Mouse (Mus musculus) embryonic facial prominence, embryonic 15.5 days (tissue): ENCODE data around the gene Hoxb7. TPM values are rescaled to one million over a fixed set of nuclear protein-coding genes. Genes with fewer than 3 reads are reported as not detected.

ENCODE experiments used
- ATAC-seq: fragments of 200-750 bp; cut with Nextera tagmentation; 2 replicates; pipeline ENCODE4 v1.8.0; 2017; ENCODE audit warnings: low read depth, moderate TSS enrichment; ENCODE audit not compliant: insufficient number of reproducible peaks, low FRiP score, low TSS enrichment
- H3K27ac ChIP-seq: fragments of 300-500 bp; sonication (generic); replicated peaks from 2 replicates; pipeline ENCODE4 v1.5.1; 2015; ENCODE audit warnings: mild to moderate bottlenecking, inconsistent platforms
- H3K27me3 ChIP-seq: fragments of 300-500 bp; sonication (generic); 2 replicates; pipeline ENCODE4 v1.6.1; 2015; ENCODE audit warnings: inconsistent platforms
- H3K36me3 ChIP-seq: fragments of 300-500 bp; sonication (generic); 2 replicates; pipeline ENCODE4 v1.6.1; 2015; ENCODE audit warnings: mild to moderate bottlenecking, inconsistent platforms
- H3K4me1 ChIP-seq: fragments of 300-500 bp; sonication (generic); 2 replicates; pipeline ENCODE4 v1.6.1; 2015; ENCODE audit warnings: inconsistent platforms
- H3K4me2 ChIP-seq: fragments of 300-500 bp; sonication (generic); replicated peaks from 2 replicates; pipeline ENCODE4 v1.6.1; 2015; ENCODE audit warnings: mild to moderate bottlenecking, inconsistent platforms
- H3K4me3 ChIP-seq: fragments of 300-500 bp; sonication (generic); replicated peaks from 2 replicates; pipeline ENCODE4 v1.5.1; 2015; ENCODE audit warnings: mild to moderate bottlenecking, inconsistent platforms
- H3K9ac ChIP-seq: fragments of 300-500 bp; sonication (generic); 2 replicates; pipeline ENCODE4 v1.6.1; 2015; ENCODE audit warnings: inconsistent platforms
- H3K9me3 ChIP-seq: fragments of 300-500 bp; sonication (generic); replicated peaks from 2 replicates; pipeline ENCODE4 v1.6.1; 2016; ENCODE audit warnings: inconsistent platforms
- WGBS: fragments of 180-500 bp; shearing (Covaris S2); methylation state at CpG from one replicate; pipeline ENCODE4 v1.1.7; 2015; 5-methylcytosine and 5-hydroxymethylcytosine counted together
- polyA plus RNA-seq: library from polyadenylated mRNA; unstranded; fragments of >200 nt; fragmentation: Nextera tagmentation; extraction: Ambion mirVana; gene quantifications from 2 replicates; pipeline ENCODE4 v1.2.1, GENCODE M21; 2015

Gene Hoxb7
- polyA plus RNA-seq, 1 experiment from 2014 or later: not detected

DNA sequence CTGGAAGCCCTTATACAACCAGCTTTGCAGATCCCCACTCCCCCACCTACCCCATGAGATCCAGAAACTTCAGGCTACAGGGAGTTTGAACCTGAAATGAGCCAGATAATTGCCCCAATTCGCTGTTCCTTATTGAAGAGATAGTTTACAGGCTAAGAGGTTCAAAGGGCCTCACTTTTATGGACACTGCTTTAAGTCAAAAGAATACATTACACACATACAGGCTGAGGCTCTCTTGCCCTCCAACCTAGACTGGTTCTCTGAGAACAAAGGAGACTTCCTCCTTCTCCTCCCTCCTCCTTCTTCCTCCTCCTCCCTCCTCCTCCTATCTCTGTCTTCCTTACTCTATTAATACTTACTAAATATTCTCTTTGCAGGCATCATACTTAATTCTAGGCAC lies 26.9 kb upstream of the Hoxb7 start:
- peaks cover 4% of the 10 kb centered on the region; the same call in 1 of the 2 replicates for H3K4me1 ChIP-seq
- ATAC-seq: no peak
- no peak overlapping the region for H3K27ac ChIP-seq
- H3K27me3 ChIP-seq: peaks cover 99% of the 10 kb centered on the region
- no peak overlapping the region for H3K9ac ChIP-seq
- H3K4me3 ChIP-seq: no peak overlapping the region
- H3K4me2 ChIP-seq: no peak overlapping the region
- H3K36me3 ChIP-seq: no peaks in the 10 kb centered on the region
- 8% methylated on average over 1 of the region's 1 CpGs for WGBS
- H3K9me3 ChIP-seq: no peaks in the 10 kb centered on the region

DNA sequence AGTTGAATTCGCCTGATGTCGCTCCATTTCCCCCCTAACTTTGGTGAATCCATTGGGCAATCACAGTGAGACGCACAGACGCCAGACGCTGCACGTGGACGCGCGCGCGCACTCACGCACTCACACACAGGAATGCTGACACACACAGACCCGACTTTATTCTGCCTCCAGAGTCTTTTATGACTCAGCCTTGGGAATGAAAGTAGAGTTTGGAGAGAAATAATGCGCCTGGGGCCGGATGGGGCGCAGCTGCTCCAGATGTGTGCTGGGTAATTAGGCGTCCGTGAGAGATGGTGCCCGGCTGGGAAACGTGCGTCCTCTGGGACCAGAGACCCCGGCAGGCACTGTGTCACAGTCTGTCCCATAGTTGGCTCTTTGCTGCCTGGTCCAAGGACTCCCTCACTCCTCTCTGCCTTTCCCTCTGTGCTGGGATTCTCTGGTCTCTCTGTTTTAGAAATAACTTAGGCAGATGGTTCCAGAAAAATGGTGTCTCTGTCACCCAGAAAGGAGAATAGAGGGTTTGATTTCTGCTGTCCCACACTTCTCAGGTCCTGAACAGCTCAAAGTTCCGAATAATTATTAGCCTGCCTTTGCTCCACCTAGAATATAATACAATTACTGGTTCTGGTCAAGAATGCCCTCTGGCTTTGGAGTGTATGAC lies 26.0 kb upstream of the Hoxb7 start:
- H3K4me2 ChIP-seq: no peak overlapping the region
- no peak overlapping the region for H3K4me3 ChIP-seq
- no peak overlapping the region for H3K27ac ChIP-seq
- no peak overlapping the region for H3K9ac ChIP-seq
- H3K9me3 ChIP-seq: no peaks in the 10 kb centered on the region
- no peaks in the 10 kb centered on the region for H3K36me3 ChIP-seq
- H3K4me1 ChIP-seq: peaks cover 4% of the 10 kb centered on the region; the same call in 1 of the 2 replicates
- peaks cover 99% of the 10 kb centered on the region for H3K27me3 ChIP-seq
- 2% methylated on average over 23 of the region's 23 CpGs for WGBS
- ATAC-seq: no peak

DNA sequence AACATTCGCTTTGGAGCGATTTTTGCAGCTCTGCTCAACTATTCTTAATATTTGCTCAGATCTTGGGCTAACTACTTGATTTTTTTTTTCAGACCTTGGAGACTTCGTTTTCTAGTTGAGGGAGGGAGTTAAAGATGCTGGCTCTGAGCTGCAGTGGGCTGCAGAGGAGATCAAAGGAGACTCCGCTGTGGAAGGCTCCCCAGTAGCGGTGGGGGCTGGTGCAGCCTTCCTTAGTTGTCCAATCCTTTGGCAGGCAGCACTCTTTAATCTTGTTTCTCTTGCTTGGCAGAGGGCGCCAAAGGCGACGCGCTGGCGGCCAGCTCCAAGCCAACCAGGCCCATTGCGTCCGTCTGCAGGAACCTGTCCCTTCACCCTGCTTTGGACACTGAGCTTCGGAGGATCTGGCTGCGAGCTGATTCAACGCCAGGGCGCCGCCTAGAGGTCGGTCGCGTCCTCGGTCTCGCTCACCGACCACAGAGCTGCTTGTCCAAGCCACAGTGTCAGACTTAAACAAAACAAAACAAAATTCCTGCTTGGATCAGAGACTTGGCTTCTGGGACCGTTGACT lies 25.0 kb upstream of the Hoxb7 start:
- 1% methylated on average over 24 of the region's 24 CpGs for WGBS
- Histone ChIP-seq H3K27ac (no peak overlapping the region), H3K27me3 (peaks cover 99% of the 10 kb centered on the region), H3K9ac (no peak overlapping the region), H3K4me1 (peaks cover 4% of the 10 kb centered on the region; the same call in 1 of the 2 replicates), H3K9me3 (no peaks in the 10 kb centered on the region), H3K36me3 (no peaks in the 10 kb centered on the region), H3K4me3 (no peak overlapping the region), H3K4me2 (no peak overlapping the region)
- ATAC-seq: no peak

DNA sequence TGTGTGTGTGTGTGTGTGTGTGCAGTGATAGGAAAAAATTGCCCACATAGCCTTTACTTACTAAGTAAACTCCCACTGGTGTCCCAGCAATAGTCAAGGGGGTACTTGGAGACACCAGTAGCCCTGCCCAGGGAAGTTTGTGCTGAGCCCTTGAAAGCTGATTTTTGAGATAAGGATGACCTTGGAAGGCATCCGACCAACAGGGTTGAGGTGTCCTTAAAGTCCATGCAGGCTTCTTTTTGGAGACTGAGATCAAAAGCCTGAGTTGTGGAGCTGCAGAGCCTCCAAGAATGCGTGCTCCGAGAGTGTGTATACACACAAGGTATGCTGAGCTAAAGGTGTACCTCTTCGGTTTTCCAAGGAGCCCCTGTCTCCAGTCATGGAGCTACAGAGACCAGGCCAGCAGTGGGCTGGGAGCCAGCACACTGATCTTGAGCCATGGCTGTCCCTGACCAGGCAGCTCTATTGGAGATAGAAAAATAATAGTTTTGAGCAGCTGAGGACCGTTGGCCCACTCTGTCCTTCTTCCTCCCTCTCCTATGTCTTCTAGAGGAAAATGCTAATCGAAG lies 24.1 kb upstream of the Hoxb7 start:
- Histone ChIP-seq H3K4me3 (no peak overlapping the region), H3K4me1 (peaks cover 4% of the 10 kb centered on the region; the same call in 1 of the 2 replicates), H3K36me3 (no peaks in the 10 kb centered on the region), H3K9me3 (no peaks in the 10 kb centered on the region), H3K9ac (no peak overlapping the region), H3K4me2 (no peak overlapping the region), H3K27ac (no peak overlapping the region), H3K27me3 (peaks cover 100% of the 10 kb centered on the region)
- no peak for ATAC-seq
- 4% methylated on average over 6 of the region's 6 CpGs for WGBS

DNA sequence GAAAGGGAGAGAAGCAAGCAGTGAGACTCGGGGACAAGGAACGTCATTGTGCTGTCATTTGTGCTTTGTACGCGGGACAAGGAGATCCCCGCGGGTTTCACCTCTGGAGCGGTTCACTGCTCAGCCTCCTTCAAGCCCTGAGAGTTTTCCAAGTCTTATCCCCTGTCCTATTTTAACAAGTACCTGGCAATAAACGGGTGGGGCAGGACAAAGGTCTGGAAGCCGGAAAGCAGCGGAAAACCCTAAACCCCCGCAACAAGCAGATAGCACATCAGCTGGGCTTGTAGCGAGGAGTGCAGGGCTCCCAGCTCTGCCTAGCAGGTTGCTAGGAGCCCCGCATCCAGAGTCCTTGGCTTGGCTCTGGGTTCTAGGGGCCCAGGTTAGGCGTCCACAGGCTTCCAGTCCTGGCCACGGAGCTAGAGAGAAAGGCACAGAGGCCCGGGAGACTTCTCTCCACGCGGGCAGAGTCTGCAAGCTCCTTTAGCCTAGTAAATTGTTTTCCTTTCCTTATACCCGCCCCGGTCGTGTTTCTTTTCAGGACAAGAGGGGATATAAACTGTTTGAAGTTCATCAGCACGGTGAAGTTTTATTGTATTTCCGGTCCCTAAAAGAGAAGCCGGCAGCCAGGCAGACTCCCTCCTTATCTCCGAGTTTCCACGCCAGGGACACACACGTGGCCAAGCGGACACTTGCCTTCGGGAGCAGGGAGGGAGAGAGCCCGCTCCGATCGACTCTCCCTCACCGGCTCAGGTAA lies 22.6 kb upstream of the Hoxb7 start:
- peaks cover 4% of the 10 kb centered on the region; the same call in 1 of the 2 replicates for H3K4me1 ChIP-seq
- 2% methylated on average over 33 of the region's 33 CpGs for WGBS
- no peaks in the 10 kb centered on the region for H3K36me3 ChIP-seq
- H3K4me3 ChIP-seq: no peak overlapping the region
- H3K9me3 ChIP-seq: no peaks in the 10 kb centered on the region
- no peak for ATAC-seq
- no peak overlapping the region for H3K27ac ChIP-seq
- peaks cover 98% of the 10 kb centered on the region for H3K27me3 ChIP-seq
- no peak overlapping the region for H3K4me2 ChIP-seq
- no peak overlapping the region for H3K9ac ChIP-seq

DNA sequence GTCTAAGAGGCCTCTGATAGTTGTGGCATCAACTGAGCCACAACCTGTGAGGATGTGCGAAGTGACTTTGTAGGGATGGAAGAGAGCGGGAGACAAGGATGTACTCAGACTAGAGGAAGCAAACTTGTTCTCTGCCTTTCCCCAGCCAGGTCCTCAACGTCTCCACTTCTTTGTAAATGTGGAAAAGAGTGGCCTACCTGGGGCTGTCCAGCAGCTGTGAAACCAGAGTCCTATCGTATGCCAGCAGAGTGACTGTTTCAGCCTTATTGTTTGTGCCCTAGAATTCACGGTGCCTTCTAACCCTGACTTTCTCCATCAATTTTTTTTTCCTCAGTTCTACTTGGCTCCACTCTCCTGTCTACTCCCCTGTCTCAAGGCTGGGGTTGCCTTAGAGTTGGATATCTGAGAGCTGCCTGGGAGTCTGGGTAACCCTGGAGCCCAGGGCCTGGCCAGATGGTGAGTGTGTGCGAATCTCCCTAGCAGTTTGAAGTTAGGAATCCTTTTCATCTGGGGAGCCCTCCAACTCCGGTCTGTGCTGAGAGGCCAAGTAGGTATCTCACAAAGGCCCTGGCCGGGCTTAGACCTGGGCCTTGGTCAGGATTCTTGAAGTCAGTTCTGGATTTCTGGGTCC lies 21.9 kb upstream of the Hoxb7 start:
- no peak overlapping the region for H3K4me2 ChIP-seq
- WGBS: 8% methylated on average over 8 of the region's 8 CpGs
- ATAC-seq: no peak
- no peaks in the 10 kb centered on the region for H3K36me3 ChIP-seq
- H3K9ac ChIP-seq: no peak overlapping the region
- H3K4me1 ChIP-seq: peaks cover 4% of the 10 kb centered on the region; the same call in 1 of the 2 replicates
- no peak overlapping the region for H3K4me3 ChIP-seq
- H3K9me3 ChIP-seq: no peaks in the 10 kb centered on the region
- peaks cover 98% of the 10 kb centered on the region for H3K27me3 ChIP-seq
- no peak overlapping the region for H3K27ac ChIP-seq

DNA sequence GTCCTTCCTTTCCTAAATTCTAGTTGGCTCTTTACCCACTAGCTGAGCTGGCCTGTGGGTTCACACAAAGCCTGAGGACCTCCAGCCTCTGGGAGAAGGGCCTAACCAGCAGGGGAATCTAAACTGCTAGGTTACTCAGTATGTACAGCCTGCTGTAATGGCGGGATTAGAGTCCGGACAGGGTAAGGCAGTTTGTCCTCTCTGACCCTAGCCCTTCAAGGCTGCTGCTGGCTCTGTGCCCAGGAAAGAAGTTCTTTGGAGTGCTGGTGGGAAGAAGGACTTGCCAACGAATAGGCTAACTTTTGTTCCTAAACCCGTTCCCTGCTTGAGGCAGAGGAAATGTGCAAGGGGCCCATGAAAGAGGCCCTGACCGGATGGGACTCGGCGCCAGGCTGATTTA lies 20.5 kb upstream of the Hoxb7 start:
- H3K4me3 ChIP-seq: no peak overlapping the region
- H3K27me3 ChIP-seq: peaks cover 98% of the 10 kb centered on the region
- WGBS: under 1% methylated on average over 7 of the region's 7 CpGs
- no peaks in the 10 kb centered on the region for H3K9me3 ChIP-seq
- 0 out of 2 replicates have a peak, but pooled peaks cover 6% of the 10 kb centered on the region for H3K4me1 ChIP-seq
- H3K9ac ChIP-seq: no peak overlapping the region
- no peak overlapping the region for H3K4me2 ChIP-seq
- H3K36me3 ChIP-seq: no peaks in the 10 kb centered on the region
- H3K27ac ChIP-seq: no peak overlapping the region
- ATAC-seq: no peak

DNA sequence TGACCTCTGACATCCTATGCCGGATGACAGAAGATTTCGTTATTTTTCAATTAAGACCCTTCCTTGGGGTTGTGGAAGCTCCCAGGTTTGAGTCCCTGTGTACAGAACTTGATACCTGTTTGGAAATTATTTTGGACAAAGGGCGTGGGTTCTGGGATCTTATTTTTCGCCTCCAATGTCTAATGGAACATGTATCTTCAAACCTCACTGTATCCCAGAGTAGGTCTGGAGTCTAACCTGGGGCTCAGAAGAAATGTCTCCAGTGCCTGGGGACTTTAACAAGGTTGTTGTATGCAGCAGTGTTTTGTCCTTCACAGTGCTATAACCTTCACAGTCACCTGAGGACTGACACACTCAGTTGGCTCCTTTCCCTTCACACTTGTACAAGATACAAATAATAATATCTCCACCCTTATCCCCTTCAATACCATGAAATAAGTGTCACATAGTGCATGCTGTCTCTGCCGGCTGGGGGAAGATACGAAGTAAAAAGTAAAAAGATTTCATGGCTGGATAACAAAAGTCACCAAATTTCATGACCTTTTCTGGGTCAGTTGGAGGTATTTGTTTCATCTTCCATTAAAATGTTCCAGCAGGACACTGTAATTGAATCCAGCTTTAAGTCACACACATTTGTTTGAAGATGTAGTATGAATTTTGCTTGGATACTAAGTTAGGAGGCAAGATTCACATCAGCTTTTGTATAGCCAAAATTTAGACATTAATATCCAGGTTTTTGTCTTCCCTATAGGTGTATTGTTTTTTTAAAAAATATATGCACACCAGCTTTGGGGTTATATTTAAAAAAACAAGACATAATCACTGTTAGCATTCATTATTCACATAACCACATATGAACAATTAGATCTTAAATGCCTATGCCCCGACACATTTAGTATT lies 19.2 kb upstream of the Hoxb7 start:
- Histone ChIP-seq H3K36me3 (no peaks in the 10 kb centered on the region), H3K4me2 (no peak overlapping the region), H3K27me3 (peaks cover 98% of the 10 kb centered on the region), H3K27ac (no peak overlapping the region), H3K4me3 (no peak overlapping the region), H3K4me1 (peaks cover 18% of the 10 kb centered on the region), H3K9ac (no peak overlapping the region), H3K9me3 (no peaks in the 10 kb centered on the region)
- ATAC-seq: no peak
- 10% methylated on average over 7 of the region's 7 CpGs for WGBS

DNA sequence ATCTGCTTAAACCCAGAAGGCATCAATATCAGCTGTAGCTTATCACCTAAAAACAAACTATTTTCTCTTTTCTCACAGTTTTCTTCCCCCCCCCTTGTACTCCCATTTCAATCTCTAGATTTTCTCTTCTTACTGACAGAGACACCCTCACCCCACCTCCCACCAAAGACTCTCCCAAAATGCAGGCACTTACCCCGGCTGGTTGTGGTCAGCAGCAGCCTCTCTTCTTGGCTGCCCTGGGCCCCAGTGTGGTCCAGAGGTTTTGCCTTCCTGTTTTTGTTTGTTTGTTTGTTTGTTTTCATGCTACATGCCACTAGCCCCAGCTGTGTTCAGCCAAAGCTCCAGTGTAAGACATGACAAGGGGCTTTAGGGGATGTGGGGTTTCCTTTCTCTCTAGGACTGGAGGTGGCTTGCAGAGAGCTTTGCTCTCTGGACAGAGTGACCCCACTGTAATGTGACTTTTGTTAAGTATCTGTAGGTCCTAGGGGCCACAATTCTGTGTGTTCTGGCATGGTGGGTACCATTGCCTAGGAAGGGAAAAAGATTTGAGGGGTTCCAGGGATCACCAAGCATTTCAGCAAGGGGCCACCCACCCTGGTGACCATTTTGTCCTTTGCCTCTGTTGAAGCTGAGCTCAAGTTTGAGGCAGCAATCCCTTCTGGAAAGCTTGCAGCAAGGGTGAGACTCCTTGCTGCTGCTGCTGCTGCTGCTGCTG lies 18.2 kb upstream of the Hoxb7 start:
- Histone ChIP-seq H3K36me3 (no peaks in the 10 kb centered on the region), H3K27me3 (peaks cover 98% of the 10 kb centered on the region), H3K4me2 (no peak overlapping the region), H3K9ac (no peak overlapping the region), H3K27ac (no peak overlapping the region), H3K4me1 (peaks cover 20% of the 10 kb centered on the region), H3K4me3 (no peak overlapping the region), H3K9me3 (no peaks in the 10 kb centered on the region)
- no peak for ATAC-seq
- 4% methylated on average over 1 of the region's 1 CpGs for WGBS

DNA sequence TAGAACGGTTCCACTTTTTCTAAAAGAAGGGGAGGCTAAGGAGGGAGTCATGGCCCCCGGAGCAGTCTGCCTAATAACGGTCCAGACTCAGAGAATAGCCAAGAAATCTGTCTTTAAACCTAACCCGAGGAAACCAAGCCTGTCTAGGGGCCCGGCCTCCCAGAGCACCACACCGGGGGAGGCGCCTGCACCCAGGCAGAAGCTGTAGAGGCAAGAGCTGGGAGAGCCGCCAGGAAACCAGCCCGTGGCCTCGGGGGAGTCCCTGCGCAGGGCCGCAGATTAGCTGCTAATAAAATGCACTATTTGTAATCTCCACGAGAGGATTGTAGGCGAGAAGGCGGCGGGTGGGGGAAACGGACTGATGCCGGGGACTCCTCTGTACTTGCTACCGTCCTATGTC lies 16.6 kb upstream of the Hoxb7 start:
- ATAC-seq: no peak
- H3K27me3 ChIP-seq: peaks cover 98% of the 10 kb centered on the region
- H3K27ac ChIP-seq: no peak overlapping the region
- no peaks in the 10 kb centered on the region for H3K36me3 ChIP-seq
- H3K4me1 ChIP-seq: peaks cover 20% of the 10 kb centered on the region
- no peaks in the 10 kb centered on the region for H3K9me3 ChIP-seq
- H3K4me2 ChIP-seq: no peak overlapping the region
- H3K4me3 ChIP-seq: no peak overlapping the region
- H3K9ac ChIP-seq: no peak overlapping the region
- 2% methylated on average over 19 of the region's 19 CpGs for WGBS
